Mouse (Mus musculus) thymus, postnatal 4 days (tissue): ENCODE results near the gene Hspa12b.

ENCODE experiments used
- DNase-seq: peaks from one replicate; pipeline ENCODE4 v3.0.0; 2021

The Hspa12b gene

GRCm38 (mm10) chr2:131186771-131187601, 59.9 kb downstream of the Hspa12b start, which contains the start of the genes Cdc25b and Spef1:
Gene Cdc25b, plus strand, starts transcription at chr2:131186949.
Gene Spef1, minus strand, starts transcription at chr2:131187282.
- peak; percentile 90 for DNase-seq

DNA sequence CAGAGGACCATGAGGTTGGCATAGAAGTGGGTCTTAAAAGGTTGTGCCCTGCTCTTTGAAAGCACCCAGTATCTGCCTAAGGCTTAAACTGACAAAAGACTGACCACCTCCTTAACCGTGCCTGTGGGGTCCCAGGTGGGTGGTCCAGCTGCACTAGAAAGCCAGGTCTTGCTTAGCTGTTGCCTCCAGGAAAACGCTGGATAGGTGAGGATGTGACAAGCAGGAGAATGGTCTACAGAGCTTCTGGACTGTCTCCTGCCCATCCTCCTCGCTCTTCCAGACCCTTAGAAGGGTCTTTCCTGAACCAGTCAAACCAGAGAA, 60.5 kb downstream of the Hspa12b start:
- DNase-seq = peak; percentile 19

DNA sequence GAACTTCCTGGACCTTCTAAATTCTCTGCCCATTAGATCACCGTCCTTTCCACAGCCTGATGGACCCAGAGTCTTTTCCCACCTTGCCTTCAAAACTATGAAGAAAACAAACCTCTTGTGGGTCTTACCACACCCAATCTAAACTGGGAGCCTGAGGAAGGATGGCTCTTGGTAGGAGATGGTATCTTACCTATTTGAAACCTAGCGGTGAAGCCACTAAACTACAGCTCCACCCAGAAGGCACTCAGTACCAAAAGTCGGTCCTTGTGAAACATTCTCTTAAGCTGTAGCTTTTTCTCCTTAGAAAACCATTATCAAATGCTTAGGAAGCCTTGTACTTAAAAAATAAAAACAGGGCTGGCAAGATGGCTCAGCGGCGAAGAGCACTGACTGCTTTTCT, 61.2 kb downstream of the Hspa12b start:
- DNase-seq = no peak

GRCm38 (mm10) chr2:131189521-131190309, 62.6 kb downstream of the Hspa12b start:
- DNase-seq = no peak

DNA sequence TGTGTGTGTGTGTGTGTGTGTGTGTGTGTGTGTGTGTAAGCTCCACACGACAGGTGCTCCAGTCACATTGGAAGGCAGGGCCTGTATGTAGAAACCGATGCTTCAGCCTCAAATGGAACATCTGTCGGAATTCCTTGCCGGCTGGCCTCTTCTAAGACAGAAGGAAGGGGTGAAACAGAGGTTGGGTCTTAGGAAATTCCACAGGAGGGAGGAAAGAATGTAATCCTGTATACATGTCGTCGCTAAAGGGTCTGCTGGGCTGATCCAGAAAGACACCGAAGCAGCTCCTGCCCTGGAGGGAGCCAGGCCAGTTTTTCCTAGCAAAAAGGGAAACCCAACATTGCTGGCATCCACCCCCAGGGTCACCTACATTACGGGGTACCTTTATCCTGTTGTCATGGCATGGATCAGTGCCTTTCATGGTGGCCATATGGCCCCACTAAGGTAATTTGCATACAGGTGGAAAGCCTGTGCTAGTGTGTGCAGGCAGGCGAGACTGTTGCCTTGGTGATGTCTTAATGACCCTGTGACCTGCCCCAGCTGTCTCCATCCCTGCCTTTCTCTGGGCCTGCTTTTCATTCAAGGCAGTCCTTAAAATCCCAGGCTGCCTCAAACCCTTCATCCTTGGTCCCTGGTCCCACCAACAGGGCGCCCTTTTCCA, 63.4 kb downstream of the Hspa12b start:
- DNase-seq = no peak

DNA sequence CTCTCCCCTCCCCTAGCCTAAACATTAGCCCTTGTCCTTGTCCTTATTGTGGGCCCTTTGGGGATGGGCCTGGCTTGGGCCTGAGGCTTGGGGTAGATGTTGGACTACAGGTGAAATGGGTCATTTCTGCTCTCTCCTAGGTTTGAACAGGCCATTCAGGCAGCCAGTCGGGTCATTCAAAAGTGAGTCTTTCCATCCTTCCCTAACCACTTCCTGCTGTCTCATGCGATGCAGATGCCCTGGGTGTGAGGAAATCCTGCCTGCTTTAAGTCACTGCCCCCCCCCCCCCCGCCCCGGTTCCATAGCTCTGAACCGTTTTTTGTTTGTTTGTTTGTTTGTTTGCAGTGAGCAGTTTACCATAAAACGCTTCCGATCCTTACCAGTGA, 63.9 kb downstream of the Hspa12b start:
- no peak for DNase-seq
